Mouse (Mus musculus): Measurements from ENCODE around the gene Nlrp6. TPM values are rescaled to one million over a fixed set of nuclear protein-coding genes. Genes with fewer than 3 reads are reported as not detected.
A peak's percentile ranks its signal among the peaks of the same experiment; 100 is the strongest.
"Not testable (repeated sequence)": the region's sequence is repeated elsewhere in the genome, so short reads cannot be mapped to it uniquely, and the experiment has no call there.

The Nlrp6 gene
- polyA plus RNA-seq (2011; ENCODE audit: insufficient read length, low read depth, missing spikeins): not detected in 2 replicates

- H3K27ac ChIP-seq (ENCODE audit: insufficient read depth, low read length): no peak within 1 kb of the TSS
- TF ChIP-seq CTCF (IDR thresholded peaks at IDR 0.05; ENCODE audit: borderline replicate concordance, insufficient read depth, low read length) (no peak), POLR2A (IDR thresholded peaks at IDR 0.05; ENCODE audit: low read depth, low read length) (no peak)
- H3K4me1 ChIP-seq (ENCODE audit: control insufficient read depth, insufficient read depth, low read length): 0 out of 2 replicates have a peak, but pooled peaks cover 2% of the 10 kb centered on the region
- no peak within 1 kb of the TSS for H3K4me3 ChIP-seq (ENCODE audit: insufficient read depth, low read length)
These were observed at the start of gene Nlrp6 for GRCm38 (mm10) chr7:140920418-140921029. Gene Nlrp6, plus strand, starts transcription at chr7:140920902.

- no peaks in the 10 kb centered on the region for H3K4me1 ChIP-seq (ENCODE audit: control insufficient read depth, insufficient read depth, low read length)
- H3K4me3 ChIP-seq (ENCODE audit: insufficient read depth, low read length): no peak overlapping the region
These were observed 46.5 kb upstream of the Nlrp6 start for GRCm38 (mm10) chr7:140874224-140874623.

GRCm38 (mm10) chr7:140877364-140877763 is 43.3 kb upstream of the Nlrp6 start:
- no peak for TF ChIP-seq POLR2A (IDR thresholded peaks at IDR 0.05; ENCODE audit: low read depth, low read length)
- no peak for TF ChIP-seq CTCF (IDR thresholded peaks at IDR 0.05; ENCODE audit: borderline replicate concordance, insufficient read depth, low read length)
- Histone ChIP-seq H3K27ac (ENCODE audit: insufficient read depth, low read length) (no peak overlapping the region), H3K4me3 (ENCODE audit: insufficient read depth, low read length) (no peak overlapping the region), H3K4me1 (ENCODE audit: control insufficient read depth, insufficient read depth, low read length) (no peaks in the 10 kb centered on the region; the same call in 1 of the 2 replicates)

More at GRCm38 (mm10) chr7:140874224-140874623, 46.5 kb upstream of the Nlrp6 start:
- TF ChIP-seq CTCF (IDR thresholded peaks at IDR 0.05; ENCODE audit: borderline replicate concordance, insufficient read depth, low read length) (no peak), POLR2A (IDR thresholded peaks at IDR 0.05; ENCODE audit: low read depth, low read length) (no peak)
- no peak overlapping the region for H3K27ac ChIP-seq (ENCODE audit: insufficient read depth, low read length)

GRCm38 (mm10) chr7:140879355-140879754 is 41.3 kb upstream of the Nlrp6 start:
- no peak for TF ChIP-seq CTCF (IDR thresholded peaks at IDR 0.05; ENCODE audit: borderline replicate concordance, insufficient read depth, low read length)
- no peak for TF ChIP-seq POLR2A (IDR thresholded peaks at IDR 0.05; ENCODE audit: low read depth, low read length)
- H3K27ac ChIP-seq (ENCODE audit: insufficient read depth, low read length): no peak overlapping the region
- H3K4me1 ChIP-seq (ENCODE audit: control insufficient read depth, insufficient read depth, low read length): peaks cover 5% of the 10 kb centered on the region
- no peak overlapping the region for H3K4me3 ChIP-seq (ENCODE audit: insufficient read depth, low read length)

- Histone ChIP-seq H3K27ac (ENCODE audit: insufficient read depth, low read length) (no peak overlapping the region), H3K4me3 (ENCODE audit: insufficient read depth, low read length) (no peak overlapping the region), H3K4me1 (ENCODE audit: control insufficient read depth, insufficient read depth, low read length) (peaks cover 5% of the 10 kb centered on the region)
- no peak for TF ChIP-seq POLR2A (IDR thresholded peaks at IDR 0.05; ENCODE audit: low read depth, low read length)
- TF ChIP-seq CTCF (IDR thresholded peaks at IDR 0.05; ENCODE audit: borderline replicate concordance, insufficient read depth, low read length): no peak
These were observed 40.3 kb upstream of the Nlrp6 start for GRCm38 (mm10) chr7:140880419-140880818.

GRCm38 (mm10) chr7:140880865-140881515 is 39.7 kb upstream of the Nlrp6 start:
- no peak for TF ChIP-seq POLR2A (IDR thresholded peaks at IDR 0.05; ENCODE audit: low read depth, low read length)
- TF ChIP-seq CTCF (IDR thresholded peaks at IDR 0.05; ENCODE audit: borderline replicate concordance, insufficient read depth, low read length): no peak
- Histone ChIP-seq H3K4me1 (ENCODE audit: control insufficient read depth, insufficient read depth, low read length) (peaks cover 5% of the 10 kb centered on the region), H3K4me3 (ENCODE audit: insufficient read depth, low read length) (peak overlapping the region; percentile 97), H3K27ac (ENCODE audit: insufficient read depth, low read length) (no peak overlapping the region)

- TF ChIP-seq POLR2A (IDR thresholded peaks at IDR 0.05; ENCODE audit: low read depth, low read length): peak; percentile 88
- no peak for TF ChIP-seq CTCF (IDR thresholded peaks at IDR 0.05; ENCODE audit: borderline replicate concordance, insufficient read depth, low read length)
- peak within 1 kb of the TSS; percentile 97 for H3K4me3 ChIP-seq (ENCODE audit: insufficient read depth, low read length)
- peaks cover 5% of the 10 kb centered on the region for H3K4me1 ChIP-seq (ENCODE audit: control insufficient read depth, insufficient read depth, low read length)
- peak within 1 kb of the TSS; percentile 56 for H3K27ac ChIP-seq (ENCODE audit: insufficient read depth, low read length)
These were observed 38.8 kb upstream of the Nlrp6 start, which contains the start of the genes Psmd13 and Sirt3 for GRCm38 (mm10) chr7:140881696-140882468. Gene Psmd13, plus strand, starts transcription at chr7:140881968. Gene Sirt3, minus strand, starts transcription at chr7:140882309.

- peaks cover 5% of the 10 kb centered on the region for H3K4me1 ChIP-seq (ENCODE audit: control insufficient read depth, insufficient read depth, low read length)
- H3K27ac ChIP-seq (ENCODE audit: insufficient read depth, low read length): peak overlapping the region; percentile 4; the same call in 1 of the 2 replicates
- TF ChIP-seq CTCF (IDR thresholded peaks at IDR 0.05; ENCODE audit: borderline replicate concordance, insufficient read depth, low read length): no peak
- TF ChIP-seq POLR2A (IDR thresholded peaks at IDR 0.05; ENCODE audit: low read depth, low read length): no peak
These were observed 38.3 kb upstream of the Nlrp6 start for GRCm38 (mm10) chr7:140882469-140882803.

GRCm38 (mm10) chr7:140890636-140891035 is 30.1 kb upstream of the Nlrp6 start:
- not testable (repeated sequence) for H3K4me1 ChIP-seq (ENCODE audit: control insufficient read depth, insufficient read depth, low read length); H3K4me3 ChIP-seq (ENCODE audit: insufficient read depth, low read length); H3K27ac ChIP-seq (ENCODE audit: insufficient read depth, low read length)

More at GRCm38 (mm10) chr7:140882469-140882803, 38.3 kb upstream of the Nlrp6 start:
- peak overlapping the region; percentile 97 for H3K4me3 ChIP-seq (ENCODE audit: insufficient read depth, low read length)

Data from embryonic fibroblast, embryonic 13.5 days (primary cell).